Mouse (Mus musculus) CH12.LX (cell line): ENCODE data around the gene Arl14. TPM values are rescaled to one million over a fixed set of nuclear protein-coding genes. Genes with fewer than 3 reads are reported as not detected.

Experiments used
- DNase-seq: peaks from one replicate; pipeline ENCODE4 v3.0.0-alpha.2; 2013; ENCODE audit errors: extremely low read depth
- H3K27ac ChIP-seq: 2 replicates; pipeline ENCODE4 v1.5.1; 2012; ENCODE audit warnings: low read depth, mild to moderate bottlenecking, control low read depth, moderate library complexity; ENCODE audit not compliant: insufficient read depth
- H3K27me3 ChIP-seq: replicated peaks from 2 replicates; pipeline ENCODE3; 2012; ENCODE audit warnings: inconsistent platforms
- H3K36me3 ChIP-seq, 2 experiments: replicated peaks in 1 of 2; 2 replicates each; pipeline versions ENCODE3 to v1.6.1; 2012; ENCODE audit warnings: inconsistent platforms in 1 of 2, low read length in 1 of 2, mild to moderate bottlenecking in 1 of 2, mixed read lengths in 1 of 2, moderate library complexity in 1 of 2; ENCODE audit not compliant: control insufficient read depth in 1 of 2, insufficient read depth in 1 of 2
- H3K4me1 ChIP-seq, 2 experiments: 2 replicates each; pipeline ENCODE4 v1.6.1; 2012; ENCODE audit warnings: inconsistent platforms in 1 of 2, moderate library complexity in 1 of 2; ENCODE audit not compliant: insufficient read depth in 2 of 2, control insufficient read depth in 1 of 2
- H3K4me2 ChIP-seq: 2 replicates; pipeline ENCODE4 v1.6.1; 2012; ENCODE audit warnings: low read depth, mild to moderate bottlenecking, control low read depth; ENCODE audit not compliant: poor library complexity, insufficient read depth, severe bottlenecking
- H3K4me3 ChIP-seq, 3 experiments: fragments of 150-350 bp in 1 of 3; sonication (generic) in 1 of 3; replicated peaks in 1 of 3; 2 replicates each; pipeline versions ENCODE3 to v1.5.1; 2011 to 2012; ENCODE audit warnings: low read depth in 2 of 3, low read length in 2 of 3, mild to moderate bottlenecking in 2 of 3, moderate library complexity in 2 of 3, control low read depth in 1 of 3, improper control_type of control experiment in 1 of 3, inconsistent platforms in 1 of 3, mixed read lengths in 1 of 3; ENCODE audit not compliant: poor library complexity in 1 of 3
- H3K79me2 ChIP-seq: replicated peaks from 2 replicates; pipeline ENCODE4 v1.6.1; 2012; ENCODE audit warnings: mild to moderate bottlenecking, moderate library complexity; ENCODE audit not compliant: control insufficient read depth, poor library complexity, insufficient read depth, severe bottlenecking; ENCODE audit errors: extremely low read depth
- H3K9ac ChIP-seq: 2 replicates; pipeline ENCODE4 v1.6.1; 2012; ENCODE audit warnings: low read depth, mild to moderate bottlenecking, control low read depth, moderate library complexity; ENCODE audit not compliant: insufficient read depth
- H3K9me3 ChIP-seq: replicated peaks from 2 replicates; pipeline ENCODE3; 2012; ENCODE audit warnings: low read length, inconsistent platforms, mixed read lengths
- BHLHE40 ChIP-seq: IDR thresholded peaks from 2 replicates; pipeline ENCODE4 v1.6.1; 2011; ENCODE audit warnings: mild to moderate bottlenecking, low read depth, low read length, improper control_type of control experiment
- CHD1 ChIP-seq: IDR thresholded peaks from 2 replicates; pipeline ENCODE4 v1.6.1; 2012; ENCODE audit warnings: low read depth, low read length, improper control_type of control experiment, inconsistent platforms
- CTCF ChIP-seq, 2 experiments: IDR thresholded peaks in 1 of 2; conservative IDR thresholded peaks in 1 of 2; 2 replicates each; pipeline ENCODE4 v1.5.1; 2011 to 2012; ENCODE audit warnings: low read depth in 2 of 2, low read length in 2 of 2, improper control_type of control experiment in 1 of 2, inconsistent platforms in 1 of 2, mild to moderate bottlenecking in 1 of 2, moderate library complexity in 1 of 2
- HCFC1 ChIP-seq: IDR thresholded peaks from 2 replicates; pipeline ENCODE4 v1.6.1; 2012; ENCODE audit warnings: low read depth, mild to moderate bottlenecking, inconsistent platforms, low read length, improper control_type of control experiment
- IRF4 ChIP-seq: IDR thresholded peaks from 2 replicates; pipeline ENCODE4 v1.6.1; 2014; ENCODE audit warnings: low read depth, mild to moderate bottlenecking, inconsistent platforms, low read length, improper control_type of control experiment
- JUN ChIP-seq: IDR thresholded peaks from 2 replicates; pipeline ENCODE4 v1.6.1; 2011; ENCODE audit warnings: low read depth, mild to moderate bottlenecking, low read length, improper control_type of control experiment, moderate library complexity; ENCODE audit not compliant: insufficient read depth
- MAX ChIP-seq: IDR thresholded peaks from 2 replicates; pipeline ENCODE4 v1.6.1; 2011; ENCODE audit warnings: low read length, improper control_type of control experiment
- MXI1 ChIP-seq: IDR thresholded peaks from 2 replicates; pipeline ENCODE4 v1.6.1; 2011; ENCODE audit warnings: mild to moderate bottlenecking, low read depth, low read length, improper control_type of control experiment
- NELFE ChIP-seq: IDR thresholded peaks from 2 replicates; pipeline ENCODE4 v1.6.1; 2011; ENCODE audit warnings: low read depth, low read length, improper control_type of control experiment
- NRF1 ChIP-seq: IDR thresholded peaks from 2 replicates; pipeline ENCODE4 v1.6.1; 2014; ENCODE audit warnings: low read depth, mild to moderate bottlenecking, inconsistent platforms, low read length, improper control_type of control experiment, moderate library complexity
- RAD21 ChIP-seq: IDR thresholded peaks from 2 replicates; pipeline ENCODE4 v1.6.1; 2011; ENCODE audit warnings: low read depth, mild to moderate bottlenecking, low read length, improper control_type of control experiment, moderate library complexity
- SMC3 ChIP-seq: IDR thresholded peaks from 2 replicates; pipeline ENCODE4 v1.6.1; 2011; ENCODE audit warnings: low read depth, low read length, improper control_type of control experiment
- TBP ChIP-seq: conservative IDR thresholded peaks from 2 replicates; pipeline ENCODE4 v1.6.1; 2011; ENCODE audit warnings: low read depth, low read length, improper control_type of control experiment
- TCF12 ChIP-seq: IDR thresholded peaks from 2 replicates; pipeline ENCODE4 v1.6.1; 2014; ENCODE audit warnings: low read depth, mild to moderate bottlenecking, inconsistent platforms, low read length, improper control_type of control experiment
- USF1 ChIP-seq: IDR thresholded peaks from 2 replicates; pipeline ENCODE4 v1.6.1; 2014; ENCODE audit warnings: low read depth, mild to moderate bottlenecking, inconsistent platforms, low read length, improper control_type of control experiment
- ZNF384 ChIP-seq: IDR thresholded peaks from 2 replicates; pipeline ENCODE4 v1.6.1; 2012; ENCODE audit warnings: low read depth, low read length, improper control_type of control experiment, inconsistent platforms
- dilution Hi-C: fragments of 300-500 bp; cut with MboI; formaldehyde crosslinking; loops from 2 replicates; pipeline ENCODE4 v1.14.3; 2020; ENCODE audit warnings: low sequenced_read_pairs; ENCODE audit not compliant: extremely low pct_unique_long_range_greater_than_20kb, extremely low pct_ligation_motif_present
- in situ Hi-C: fragments of 300-500 bp; cut with MboI; formaldehyde crosslinking; loops from 3 replicates; pipeline ENCODE4 v1.14.3; 2019; ENCODE audit warnings: low sequenced_read_pairs, low pct_ligation_motif_present, low pct_unique_long_range_greater_than_20kb, mixed read lengths
- polyA plus RNA-seq: library from polyadenylated mRNA; unstranded; fragments of >175 nt; gene quantifications from 2 replicates; pipeline ENCODE4 v1.2.1, GENCODE M21; 2012; ENCODE audit warnings: low read depth; ENCODE audit not compliant: insufficient read length
- total RNA-seq, 2 experiments: library from RNA; depleted of rRNA; stranded (reverse); fragments of 300-350 nt in 1 of 2; fragments of >200 nt in 1 of 2; gene quantifications; 2 replicates each; pipeline ENCODE4 v1.2.3; 2012 to 2014

Arl14 gene
- total and polyA plus RNA-seq, 3 experiments, result not detected

GRCm38 (mm10) chr3:69177168-69177797 lies 44.9 kb upstream of the Arl14 start:
- Histone ChIP-seq H3K4me3 (no peak overlapping the region), H3K4me2 (no peak overlapping the region), H3K36me3 (no peaks in the 10 kb centered on the region), H3K27ac (no peak overlapping the region), H3K79me2 (no peaks in the 10 kb centered on the region), H3K4me1 (peaks cover 0 to 4% of the 10 kb centered on the region in 2 experiments; a peak in 1 of 4 replicates), H3K9me3 (no peaks in the 10 kb centered on the region), H3K27me3 (no peaks in the 10 kb centered on the region), H3K9ac (no peak overlapping the region)
- in situ Hi-C loops (no loop called here), dilution Hi-C loops (no loop called here)
- TF ChIP-seq SMC3 (no peak), CTCF (conservative IDR thresholded peaks at IDR 0.05 in 1 of 2, IDR thresholded peaks at IDR 0.05 in 1 of 2; ENCODE audit: low read depth in 2 of 2, low read length in 2 of 2) (peak in 1 of 2 experiments; percentile 6; a peak in 1 of 4 replicates)
- DNase-seq, result no peak

GRCm38 (mm10) chr3:69177914-69178313 lies 44.3 kb upstream of the Arl14 start:
- H3K79me2 ChIP-seq, result no peaks in the 10 kb centered on the region
- in situ Hi-C loops (no loop called here), dilution Hi-C loops (no loop called here)
- no peaks in the 10 kb centered on the region for H3K9me3 ChIP-seq
- H3K4me1 ChIP-seq, result peaks cover 0 to 4% of the 10 kb centered on the region in 2 experiments; a peak in 1 of 4 replicates
- TF ChIP-seq NRF1 (no peak), MAX (no peak), ZNF384 (no peak), CTCF (conservative IDR thresholded peaks at IDR 0.05 in 1 of 2, IDR thresholded peaks at IDR 0.05 in 1 of 2; ENCODE audit: low read depth in 2 of 2, low read length in 2 of 2) (no peak), TBP (no peak), RAD21 (no peak), NELFE (no peak), HCFC1 (no peak)
- H3K27me3 ChIP-seq, result no peaks in the 10 kb centered on the region
- no peak overlapping the region for H3K27ac ChIP-seq
- no peak overlapping the region for H3K4me3 ChIP-seq
- H3K4me2 ChIP-seq, result no peak overlapping the region
- no peak overlapping the region for H3K9ac ChIP-seq
- DNase-seq, result no peak
- H3K36me3 ChIP-seq, result no peaks in the 10 kb centered on the region

GRCm38 (mm10) chr3:69178365-69179004 lies 43.7 kb upstream of the Arl14 start:
- no peak for TF ChIP-seq CTCF (conservative IDR thresholded peaks at IDR 0.05 in 1 of 2, IDR thresholded peaks at IDR 0.05 in 1 of 2; ENCODE audit: low read depth in 2 of 2, low read length in 2 of 2)
- no peak for TF ChIP-seq RAD21
- TF ChIP-seq JUN, result no peak
- TF ChIP-seq USF1, result no peak
- TF ChIP-seq TCF12, result no peak
- TF ChIP-seq IRF4, result no peak
- no peak for TF ChIP-seq HCFC1
- no peak for TF ChIP-seq MXI1
- TF ChIP-seq BHLHE40, result no peak
- no peak for TF ChIP-seq CHD1
- no peaks in the 10 kb centered on the region for H3K9me3 ChIP-seq
- no peak overlapping the region for H3K4me2 ChIP-seq
- no peaks in the 10 kb centered on the region for H3K27me3 ChIP-seq
- peaks cover 0 to 4% of the 10 kb centered on the region in 2 experiments; a peak in 1 of 4 replicates for H3K4me1 ChIP-seq
- H3K79me2 ChIP-seq, result no peaks in the 10 kb centered on the region
- H3K36me3 ChIP-seq, result no peaks in the 10 kb centered on the region
- dilution Hi-C loops, result no loop called here
- H3K4me3 ChIP-seq, result no peak overlapping the region
- DNase-seq, result no peak
- in situ Hi-C loops, result no loop called here
- H3K27ac ChIP-seq, result no peak overlapping the region
- H3K9ac ChIP-seq, result no peak overlapping the region
